Mouse (Mus musculus): ENCODE measurements around the gene Trpm3. TPM values are rescaled to one million over a fixed set of nuclear protein-coding genes. Genes with fewer than 3 reads are reported as not detected.

Gene Trpm3
- total and polyA plus RNA-seq, 2 experiments from 2014 or later = 0.52 to 0.95 TPM

- Histone ChIP-seq H3K4me1 (ENCODE audit: control insufficient read depth, insufficient read depth) (peaks cover 13% of the 10 kb centered on the region), H3K4me3 (ENCODE audit: low read depth, low read length) (no peak overlapping the region), H3K36me3 (replicated peaks; ENCODE audit: control insufficient read depth, insufficient read depth, low read length) (no peaks in the 10 kb centered on the region), H3K9me3 (replicated peaks; ENCODE audit: control insufficient read depth, low read length) (no peaks in the 10 kb centered on the region), H3K9ac (replicated peaks; ENCODE audit: low read depth, low read length) (no peak overlapping the region), H3K27ac (ENCODE audit: low read depth) (peak overlapping the region; percentile 69), H3K27me3 (ENCODE audit: control insufficient read depth, insufficient read depth, low read length) (no peaks in the 10 kb centered on the region), H3K4me2 (ENCODE audit: low read depth, low read length) (no peak overlapping the region)
- TF ChIP-seq EP300 (IDR thresholded peaks at IDR 0.05; ENCODE audit: low read depth) (peak; percentile 66; the same call in 1 of the 2 replicates), CTCF (IDR thresholded peaks at IDR 0.05; ENCODE audit: low read depth) (no peak)
- WGBS = 61% methylated on average over 4 of the region's 4 CpGs
- DNase-seq (ENCODE audit: low spot score) (peak; percentile 70), ATAC-seq (ENCODE audit: insufficient read depth, low read depth) (peak; percentile 89)
Observed at GRCm38 (mm10) chr19:23034933-23035332, 896.1 kb downstream of the Trpm3 start.

- Histone ChIP-seq H3K27me3 (ENCODE audit: control insufficient read depth, insufficient read depth, low read length) (no peaks in the 10 kb centered on the region), H3K9ac (replicated peaks; ENCODE audit: low read depth, low read length) (no peak overlapping the region), H3K27ac (ENCODE audit: low read depth) (no peak overlapping the region), H3K4me1 (ENCODE audit: control insufficient read depth, insufficient read depth) (peaks cover 13% of the 10 kb centered on the region), H3K36me3 (replicated peaks; ENCODE audit: control insufficient read depth, insufficient read depth, low read length) (no peaks in the 10 kb centered on the region), H3K4me3 (ENCODE audit: low read depth, low read length) (no peak overlapping the region), H3K4me2 (ENCODE audit: low read depth, low read length) (no peak overlapping the region), H3K9me3 (replicated peaks; ENCODE audit: control insufficient read depth, low read length) (no peaks in the 10 kb centered on the region)
- ATAC-seq (ENCODE audit: insufficient read depth, low read depth) = no peak
- TF ChIP-seq EP300 (IDR thresholded peaks at IDR 0.05; ENCODE audit: low read depth) (no peak), CTCF (IDR thresholded peaks at IDR 0.05; ENCODE audit: low read depth) (no peak)
- WGBS = 76% methylated on average over 3 of the region's 3 CpGs
- no peak for DNase-seq (ENCODE audit: low spot score)
Observed at GRCm38 (mm10) chr19:23035786-23036185, 896.9 kb downstream of the Trpm3 start.

GRCm38 (mm10) chr19:23036782-23037477, 898.1 kb downstream of the Trpm3 start:
- Histone ChIP-seq H3K27me3 (ENCODE audit: control insufficient read depth, insufficient read depth, low read length) (no peaks in the 10 kb centered on the region), H3K9ac (replicated peaks; ENCODE audit: low read depth, low read length) (no peak overlapping the region), H3K36me3 (replicated peaks; ENCODE audit: control insufficient read depth, insufficient read depth, low read length) (no peaks in the 10 kb centered on the region), H3K4me3 (ENCODE audit: low read depth, low read length) (no peak overlapping the region), H3K4me2 (ENCODE audit: low read depth, low read length) (no peak overlapping the region), H3K9me3 (replicated peaks; ENCODE audit: control insufficient read depth, low read length) (no peaks in the 10 kb centered on the region), H3K27ac (ENCODE audit: low read depth) (no peak overlapping the region), H3K4me1 (ENCODE audit: control insufficient read depth, insufficient read depth) (peaks cover 13% of the 10 kb centered on the region)
- ATAC-seq (ENCODE audit: insufficient read depth, low read depth) (no peak), DNase-seq (ENCODE audit: low spot score) (no peak)
- 58% methylated on average over 11 of the region's 11 CpGs for WGBS
- TF ChIP-seq EP300 (IDR thresholded peaks at IDR 0.05; ENCODE audit: low read depth) (no peak), CTCF (IDR thresholded peaks at IDR 0.05; ENCODE audit: low read depth) (no peak)

- no peak for DNase-seq (ENCODE audit: low spot score)
- Histone ChIP-seq H3K9ac (replicated peaks; ENCODE audit: low read depth, low read length) (no peak overlapping the region), H3K27me3 (ENCODE audit: control insufficient read depth, insufficient read depth, low read length) (no peaks in the 10 kb centered on the region), H3K4me1 (ENCODE audit: control insufficient read depth, insufficient read depth) (peaks cover 13% of the 10 kb centered on the region), H3K4me3 (ENCODE audit: low read depth, low read length) (no peak overlapping the region), H3K36me3 (replicated peaks; ENCODE audit: control insufficient read depth, insufficient read depth, low read length) (no peaks in the 10 kb centered on the region), H3K9me3 (replicated peaks; ENCODE audit: control insufficient read depth, low read length) (no peaks in the 10 kb centered on the region), H3K4me2 (ENCODE audit: low read depth, low read length) (no peak overlapping the region), H3K27ac (ENCODE audit: low read depth) (no peak overlapping the region)
- no peak for TF ChIP-seq CTCF (IDR thresholded peaks at IDR 0.05; ENCODE audit: low read depth)
- no peak for TF ChIP-seq EP300 (IDR thresholded peaks at IDR 0.05; ENCODE audit: low read depth)
- no peak for ATAC-seq (ENCODE audit: insufficient read depth, low read depth)
- 76% methylated on average over 14 of the region's 14 CpGs for WGBS
Observed at GRCm38 (mm10) chr19:23037499-23037898, 898.7 kb downstream of the Trpm3 start.

- ATAC-seq (ENCODE audit: insufficient read depth, low read depth) (no peak), DNase-seq (ENCODE audit: low spot score) (no peak)
- H3K36me3 ChIP-seq (replicated peaks; ENCODE audit: control insufficient read depth, insufficient read depth, low read length) = no peaks in the 10 kb centered on the region
- H3K27me3 ChIP-seq (ENCODE audit: control insufficient read depth, insufficient read depth, low read length) = no peaks in the 10 kb centered on the region
- no peak overlapping the region for H3K27ac ChIP-seq (ENCODE audit: low read depth)
- 74% methylated on average over 2 of the region's 2 CpGs for WGBS
- peaks cover 13% of the 10 kb centered on the region for H3K4me1 ChIP-seq (ENCODE audit: control insufficient read depth, insufficient read depth)
- no peak for TF ChIP-seq CTCF (IDR thresholded peaks at IDR 0.05; ENCODE audit: low read depth)
- no peak overlapping the region for H3K9ac ChIP-seq (replicated peaks; ENCODE audit: low read depth, low read length)
- no peak overlapping the region for H3K4me2 ChIP-seq (ENCODE audit: low read depth, low read length)
- H3K9me3 ChIP-seq (replicated peaks; ENCODE audit: control insufficient read depth, low read length) = no peaks in the 10 kb centered on the region
- H3K4me3 ChIP-seq (ENCODE audit: low read depth, low read length) = no peak overlapping the region
Observed at GRCm38 (mm10) chr19:23038321-23038720, 899.5 kb downstream of the Trpm3 start.
